Mouse (Mus musculus) heart, adult 2 months (tissue): ENCODE results near the gene Senp8.

Experiments used
- CTCF ChIP-seq: fragments of 200-600 bp; IDR thresholded peaks from 2 replicates; pipeline ENCODE4 v1.8.1; 2022; ENCODE audit warnings: antibody characterized with exemption, mild to moderate bottlenecking, moderate library complexity
- EP300 ChIP-seq: fragments of 200-500 bp; IDR thresholded peaks from 2 replicates; pipeline ENCODE4 v1.6.1; 2011; ENCODE audit warnings: low read depth, low read length, control low read depth; ENCODE audit not compliant: insufficient read depth

GRCm38 (mm10) chr9:59755199-59755598, 4.7 kb upstream of the Senp8 start:
- TF ChIP-seq EP300: no peak
- no peak for TF ChIP-seq CTCF
